Mouse (Mus musculus) hindbrain, embryonic 14.5 days (tissue): ENCODE measurements at regions not wholly inside any gene's neighbourhood (a gene's known extent, or its start where the extent isn't known, plus 50 kb on each side); places are given as distances from the start of the nearest gene placed in this dataset.
A peak's percentile ranks its signal among the peaks of the same experiment; 100 is the strongest.

Source experiments
- ATAC-seq: fragments of 200-750 bp; cut with Nextera tagmentation; 2 replicates; pipeline ENCODE4 v1.8.0; 2017; ENCODE audit warnings: moderate number of reproducible peaks, mild to moderate bottlenecking, moderate TSS enrichment, moderate library complexity; ENCODE audit not compliant: low FRiP score
- DNase-seq: peaks from one replicate; pipeline ENCODE4 v3.0.0-alpha.2; 2015; ENCODE audit warnings: low spot score
- H3K27ac ChIP-seq: fragments of 300-500 bp; sonication (generic); 2 replicates; pipeline ENCODE4 v1.5.1; 2014; ENCODE audit warnings: mild to moderate bottlenecking, moderate library complexity
- H3K27me3 ChIP-seq: fragments of 300-500 bp; sonication (generic); 2 replicates; pipeline ENCODE4 v1.6.1; 2014; ENCODE audit warnings: mild to moderate bottlenecking, low read length, mixed read lengths; ENCODE audit not compliant: control insufficient read depth, insufficient read depth
- H3K36me3 ChIP-seq: fragments of 300-500 bp; sonication (generic); replicated peaks from 2 replicates; pipeline ENCODE4 v1.6.1; 2014; ENCODE audit not compliant: control insufficient read depth, insufficient read depth
- H3K4me1 ChIP-seq: fragments of 300-500 bp; sonication (generic); replicated peaks from 2 replicates; pipeline ENCODE4 v1.6.1; 2014; ENCODE audit warnings: antibody characterized with exemption, low read length, mixed read lengths; ENCODE audit not compliant: control insufficient read depth, insufficient read depth
- H3K4me2 ChIP-seq: fragments of 300-500 bp; sonication (generic); replicated peaks from 2 replicates; pipeline ENCODE4 v1.6.1; 2014; ENCODE audit warnings: mild to moderate bottlenecking, moderate library complexity
- H3K4me3 ChIP-seq: fragments of 300-500 bp; sonication (generic); replicated peaks from 2 replicates; pipeline ENCODE4 v1.5.1; 2014; ENCODE audit warnings: mild to moderate bottlenecking, low read length
- H3K9ac ChIP-seq: fragments of 300-500 bp; sonication (generic); 2 replicates; pipeline ENCODE4 v1.6.1; 2014
- H3K9me3 ChIP-seq: fragments of 300-500 bp; sonication (generic); 2 replicates; pipeline ENCODE4 v1.6.1; 2016; ENCODE audit warnings: low read length; ENCODE audit not compliant: control insufficient read depth
- WGBS: fragments of 180-500 bp; shearing (Covaris S2); extraction: QIAGEN DNeasy Blood & Tissue Kit; methylation state at CpG from one replicate; pipeline ENCODE4 v1.1.7; 2014; 5-methylcytosine and 5-hydroxymethylcytosine counted together

DNA sequence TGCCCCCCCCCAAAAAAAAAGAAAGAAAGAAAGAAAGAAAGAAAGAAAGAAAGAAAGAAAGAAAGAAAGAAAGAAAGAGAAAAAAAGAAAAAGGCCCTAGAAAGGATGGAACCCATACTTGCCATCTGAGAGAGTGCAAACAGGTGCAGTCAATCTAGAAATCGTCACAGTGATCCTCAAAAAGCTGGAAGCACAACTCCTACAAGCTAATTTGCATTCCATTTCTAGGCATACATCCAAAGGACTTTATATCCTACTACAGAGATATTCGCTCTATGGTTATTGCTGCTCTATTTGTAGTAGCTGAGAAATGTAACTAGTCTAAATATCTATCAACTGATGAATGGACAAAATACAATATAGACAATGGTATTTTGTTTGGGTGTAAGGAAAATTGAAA, 410.2 kb upstream of the Ctnnd2 start:
- Histone ChIP-seq H3K9ac (no peak overlapping the region), H3K4me2 (no peak overlapping the region), H3K4me1 (no peaks in the 10 kb centered on the region), H3K9me3 (no peaks in the 10 kb centered on the region), H3K36me3 (no peaks in the 10 kb centered on the region), H3K27ac (no peak overlapping the region), H3K4me3 (no peak overlapping the region), H3K27me3 (no peaks in the 10 kb centered on the region)
- DNase-seq (no peak), ATAC-seq (no peak)
- WGBS = 87% methylated on average over 2 of the region's 2 CpGs

DNA sequence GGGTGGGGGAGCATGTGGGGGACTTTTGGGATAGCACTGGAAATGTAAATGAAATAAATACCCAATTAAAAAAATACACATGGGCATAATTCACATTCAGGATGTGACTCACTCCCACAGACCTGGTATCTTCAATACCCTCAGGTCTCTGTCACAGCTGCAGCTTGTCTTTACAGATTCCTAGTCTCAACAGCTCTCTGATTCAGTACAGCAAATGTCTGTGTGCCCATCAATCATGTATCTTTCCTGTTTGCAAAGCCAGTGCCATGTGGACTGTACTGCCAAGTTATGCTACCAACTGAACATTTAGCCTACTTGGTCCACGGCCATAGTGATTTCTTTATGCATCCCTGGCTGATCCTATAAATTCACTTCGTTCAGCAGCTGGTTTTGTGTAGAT, 396.0 kb upstream of the Ctnnd2 start:
- Histone ChIP-seq H3K27me3 (no peaks in the 10 kb centered on the region), H3K36me3 (no peaks in the 10 kb centered on the region), H3K9ac (no peak overlapping the region), H3K4me2 (no peak overlapping the region), H3K27ac (no peak overlapping the region), H3K9me3 (no peaks in the 10 kb centered on the region), H3K4me3 (no peak overlapping the region), H3K4me1 (no peaks in the 10 kb centered on the region)
- WGBS = 86% methylated on average over 2 of the region's 2 CpGs
- no peak for DNase-seq
- no peak for ATAC-seq

DNA sequence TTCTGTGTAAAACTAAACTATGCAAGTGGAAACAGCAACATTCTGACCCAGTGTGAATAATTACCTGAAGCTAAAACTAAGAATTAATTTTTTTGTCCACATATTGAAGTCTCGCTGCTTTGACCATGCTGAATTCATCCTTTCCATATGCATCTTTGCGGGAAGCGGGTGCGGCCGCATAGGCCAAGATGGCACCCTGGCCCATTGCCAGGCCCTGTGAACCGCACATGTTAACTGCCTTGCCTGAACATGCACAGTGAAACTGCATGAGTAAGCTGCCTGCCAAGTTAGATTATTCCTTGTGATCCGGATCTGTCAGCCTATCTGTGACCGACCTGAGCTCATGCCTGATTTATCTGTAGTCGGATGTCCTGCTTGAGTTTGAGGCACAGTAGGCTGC, 373.8 kb upstream of the Ctnnd2 start:
- no peak for ATAC-seq
- H3K4me3 ChIP-seq = no peak overlapping the region
- no peak overlapping the region for H3K27ac ChIP-seq
- DNase-seq = no peak
- H3K27me3 ChIP-seq = no peaks in the 10 kb centered on the region
- H3K9me3 ChIP-seq = 0 out of 2 replicates have a peak, but pooled peaks cover 7% of the 10 kb centered on the region
- 94% methylated on average over 9 of the region's 9 CpGs for WGBS
- no peaks in the 10 kb centered on the region for H3K4me1 ChIP-seq
- H3K36me3 ChIP-seq = no peaks in the 10 kb centered on the region
- H3K9ac ChIP-seq = no peak overlapping the region
- no peak overlapping the region for H3K4me2 ChIP-seq

DNA sequence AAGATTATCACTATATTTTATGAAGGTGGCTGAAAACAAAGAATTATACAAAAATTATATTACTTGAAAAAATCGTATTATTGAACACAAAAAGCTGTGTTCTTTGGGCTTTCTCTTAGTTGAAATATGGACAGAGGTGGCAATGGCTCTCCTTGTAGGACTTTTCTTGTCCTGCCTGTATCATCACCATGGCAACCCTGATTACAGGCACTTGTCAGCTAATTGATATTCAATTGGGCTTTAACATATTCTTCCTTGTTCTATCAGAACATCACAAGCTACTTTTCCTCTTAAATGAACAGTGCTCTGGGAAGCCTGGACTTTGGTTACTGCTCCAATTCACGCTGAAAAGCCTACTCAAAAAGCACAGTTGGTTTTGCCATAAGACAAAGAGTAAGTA, 349.1 kb upstream of the Ctnnd2 start:
- DNase-seq = no peak
- H3K4me1 ChIP-seq = no peaks in the 10 kb centered on the region
- H3K9ac ChIP-seq = no peak overlapping the region
- H3K4me2 ChIP-seq = no peak overlapping the region
- H3K9me3 ChIP-seq = peaks cover 4% of the 10 kb centered on the region; the same call in 1 of the 2 replicates
- WGBS = 80% methylated on average over 2 of the region's 2 CpGs
- no peaks in the 10 kb centered on the region for H3K36me3 ChIP-seq
- ATAC-seq = no peak
- H3K27ac ChIP-seq = no peak overlapping the region
- H3K27me3 ChIP-seq = no peaks in the 10 kb centered on the region
- H3K4me3 ChIP-seq = no peak overlapping the region

DNA sequence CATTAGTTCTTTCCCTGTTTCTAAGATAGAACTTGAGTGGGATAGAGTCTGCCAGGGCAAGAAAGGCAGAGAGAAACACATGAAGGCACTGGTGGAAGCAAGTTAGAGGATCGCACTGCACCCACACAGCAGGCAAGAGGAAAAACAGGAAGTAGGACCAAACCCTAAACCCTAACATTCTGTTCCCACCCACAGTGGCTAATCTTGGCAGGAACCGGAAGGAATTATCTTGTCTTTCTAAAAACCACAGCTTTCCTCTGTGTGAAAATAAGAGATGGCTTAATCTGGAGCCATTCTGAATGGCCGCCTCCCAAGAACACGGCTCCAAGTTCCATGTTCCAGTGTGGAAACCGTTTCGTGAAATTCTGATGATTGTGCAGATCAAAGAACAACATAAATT, 348.2 kb upstream of the Ctnnd2 start:
- no peak overlapping the region for H3K9ac ChIP-seq
- 97% methylated on average over 6 of the region's 6 CpGs for WGBS

DNA sequence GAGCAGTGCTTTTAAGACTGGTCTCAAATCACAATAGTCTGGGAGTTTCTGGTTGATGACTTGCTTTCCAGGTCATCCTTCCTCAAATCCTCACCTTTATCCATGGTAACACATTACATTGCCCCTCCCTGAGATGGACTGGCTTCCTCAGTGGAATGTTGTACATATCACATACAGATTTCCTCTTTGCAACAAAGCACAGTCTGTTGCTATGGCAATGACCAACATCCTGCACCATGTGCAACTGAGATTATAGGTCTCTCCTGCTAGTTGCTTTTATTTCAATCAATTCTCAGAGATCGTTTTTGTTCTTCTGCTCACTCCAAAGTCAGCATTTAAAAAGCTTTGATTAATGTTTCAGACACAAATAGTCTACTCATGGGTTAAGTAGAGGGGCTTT, 344.3 kb upstream of the Ctnnd2 start:
- no peak for ATAC-seq
- no peak overlapping the region for H3K27ac ChIP-seq
- WGBS = 35% methylated on average over 1 of the region's 1 CpGs
- no peaks in the 10 kb centered on the region for H3K36me3 ChIP-seq
- DNase-seq = peak; percentile 25
- no peaks in the 10 kb centered on the region for H3K27me3 ChIP-seq
- no peak overlapping the region for H3K4me2 ChIP-seq
- no peak overlapping the region for H3K9ac ChIP-seq
- no peaks in the 10 kb centered on the region for H3K9me3 ChIP-seq
- H3K4me3 ChIP-seq = no peak overlapping the region
- no peaks in the 10 kb centered on the region for H3K4me1 ChIP-seq

More for the DNA sequence above, 348.2 kb upstream of the Ctnnd2 start:
- Histone ChIP-seq H3K4me2 (no peak overlapping the region), H3K4me1 (no peaks in the 10 kb centered on the region), H3K27ac (no peak overlapping the region), H3K27me3 (no peaks in the 10 kb centered on the region), H3K36me3 (no peaks in the 10 kb centered on the region), H3K4me3 (no peak overlapping the region), H3K9me3 (peaks cover 4% of the 10 kb centered on the region; the same call in 1 of the 2 replicates)
- no peak for ATAC-seq
- no peak for DNase-seq

DNA sequence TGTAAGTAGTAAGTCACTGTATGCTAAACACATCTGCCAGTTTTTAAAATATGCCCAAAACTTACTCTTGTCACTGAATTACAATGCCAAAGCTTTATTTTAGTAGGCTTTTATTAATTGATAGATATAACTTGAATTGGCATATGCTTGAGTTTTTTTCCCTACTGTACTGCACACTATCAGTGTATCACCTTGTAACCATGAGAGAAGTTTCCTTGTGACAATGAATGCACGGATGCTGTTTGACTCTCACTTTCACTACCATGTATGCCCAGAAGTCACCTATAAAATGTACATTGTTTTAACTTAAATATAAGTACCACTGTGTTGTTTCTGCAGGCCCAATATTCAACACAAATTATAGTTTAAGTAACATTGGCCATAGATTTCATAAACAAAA, 343.8 kb upstream of the Ctnnd2 start:
- Histone ChIP-seq H3K4me2 (no peak overlapping the region), H3K4me1 (no peaks in the 10 kb centered on the region), H3K9ac (no peak overlapping the region), H3K9me3 (no peaks in the 10 kb centered on the region), H3K27me3 (no peaks in the 10 kb centered on the region), H3K27ac (no peak overlapping the region), H3K36me3 (no peaks in the 10 kb centered on the region), H3K4me3 (no peak overlapping the region)
- 89% methylated on average over 1 of the region's 1 CpGs for WGBS
- DNase-seq = no peak
- ATAC-seq = no peak
